Mouse (Mus musculus): ENCODE data around the gene Marveld2. TPM values are rescaled to one million over a fixed set of nuclear protein-coding genes. Genes with fewer than 3 reads are reported as not detected.

The Marveld2 gene
- polyA plus RNA-seq, 1 experiment, result 0.05 TPM

DNA sequence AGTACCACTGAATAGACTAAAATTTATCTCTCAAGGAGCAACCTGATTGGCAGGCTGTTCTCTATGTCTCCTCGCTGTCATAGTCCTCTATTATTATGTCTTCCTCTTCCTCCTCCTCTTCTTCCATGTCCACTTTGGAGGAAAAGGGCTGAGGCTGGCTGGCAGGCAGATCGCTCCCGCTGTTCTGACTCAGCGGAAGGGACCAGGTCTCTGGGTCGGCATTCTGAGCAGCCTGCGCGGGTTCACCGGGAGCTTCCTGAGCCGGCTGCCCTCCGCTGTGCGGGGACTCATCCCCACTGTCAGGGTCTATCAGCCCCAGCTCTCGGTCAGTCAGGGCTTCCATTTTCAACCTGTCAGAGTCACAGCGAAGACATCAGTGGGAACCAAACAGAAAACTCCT, 812 bp upstream of the Marveld2 start:
- no peaks in the 10 kb centered on the region for H3K79me3 ChIP-seq (ENCODE audit: low read depth)
- no peak overlapping the region for H3K4me3 ChIP-seq (ENCODE audit: insufficient read depth, poor library complexity, severe bottlenecking)
- no peak overlapping the region for H3ac ChIP-seq (ENCODE audit: control insufficient read depth, insufficient read length, low read depth)
- no peaks in the 10 kb centered on the region for H3K27me3 ChIP-seq (ENCODE audit: control insufficient read depth, insufficient read depth, insufficient read length)
- H3K36me3 ChIP-seq (ENCODE audit: control insufficient read depth, insufficient read depth), result peaks cover 47% of the 10 kb centered on the region
- no peaks in the 10 kb centered on the region for H3K79me2 ChIP-seq (ENCODE audit: control insufficient read depth, insufficient read depth)
- no peak for TF ChIP-seq MAX (IDR thresholded peaks at IDR 0.05)
- no peak for TF ChIP-seq CTCF (IDR thresholded peaks at IDR 0.05; ENCODE audit: control insufficient read depth, insufficient read depth, insufficient read length)
- no peak for TF ChIP-seq MYOD1 (IDR thresholded peaks at IDR 0.05; ENCODE audit: control insufficient read depth, insufficient read length, low read depth)
- TF ChIP-seq CEBPB (IDR thresholded peaks at IDR 0.05; ENCODE audit: low read depth), result no peak
- TF ChIP-seq MYOG (IDR thresholded peaks at IDR 0.05; ENCODE audit: control insufficient read depth, extremely low read depth, insufficient read length), result no peak
- no peak for TF ChIP-seq FOSL1 (IDR thresholded peaks at IDR 0.05; ENCODE audit: insufficient read depth, low read length, poor library complexity, severe bottlenecking)
- TF ChIP-seq USF1 (IDR thresholded peaks at IDR 0.05; ENCODE audit: low read depth), result no peak

- TF ChIP-seq CTCF (IDR thresholded peaks at IDR 0.05; ENCODE audit: control insufficient read depth, insufficient read depth, insufficient read length) (peak; percentile 4), MAX (IDR thresholded peaks at IDR 0.05) (no peak)
- Histone ChIP-seq H3K27me3 (ENCODE audit: control insufficient read depth, insufficient read depth, insufficient read length) (no peaks in the 10 kb centered on the region), H3K79me2 (ENCODE audit: control insufficient read depth, insufficient read depth) (no peaks in the 10 kb centered on the region), H3K4me3 (ENCODE audit: insufficient read depth, poor library complexity, severe bottlenecking) (no peak overlapping the region), H3K36me3 (ENCODE audit: control insufficient read depth, insufficient read depth) (peaks cover 13% of the 10 kb centered on the region), H3ac (ENCODE audit: control insufficient read depth, insufficient read length, low read depth) (no peak overlapping the region), H3K79me3 (ENCODE audit: low read depth) (no peaks in the 10 kb centered on the region)
These were observed 3.9 kb downstream of the Marveld2 start for GRCm38 (mm10) chr13:100612903-100613302.

- H3K4me3 ChIP-seq (ENCODE audit: insufficient read depth, poor library complexity, severe bottlenecking), result no peak overlapping the region
- no peaks in the 10 kb centered on the region for H3K79me3 ChIP-seq (ENCODE audit: low read depth)
- H3ac ChIP-seq (ENCODE audit: control insufficient read depth, insufficient read length, low read depth), result no peak overlapping the region
- TF ChIP-seq FOSL1 (IDR thresholded peaks at IDR 0.05; ENCODE audit: insufficient read depth, low read length, poor library complexity, severe bottlenecking) (no peak), USF1 (IDR thresholded peaks at IDR 0.05; ENCODE audit: low read depth) (no peak), MAX (IDR thresholded peaks at IDR 0.05) (no peak), MYOG (IDR thresholded peaks at IDR 0.05; ENCODE audit: control insufficient read depth, extremely low read depth, insufficient read length) (no peak), CEBPB (IDR thresholded peaks at IDR 0.05; ENCODE audit: low read depth) (no peak), MYOD1 (IDR thresholded peaks at IDR 0.05; ENCODE audit: control insufficient read depth, insufficient read length, low read depth) (no peak), CTCF (IDR thresholded peaks at IDR 0.05; ENCODE audit: control insufficient read depth, insufficient read depth, insufficient read length) (no peak)
- no peaks in the 10 kb centered on the region for H3K79me2 ChIP-seq (ENCODE audit: control insufficient read depth, insufficient read depth)
- H3K36me3 ChIP-seq (ENCODE audit: control insufficient read depth, insufficient read depth), result peaks cover 7% of the 10 kb centered on the region
- H3K27me3 ChIP-seq (ENCODE audit: control insufficient read depth, insufficient read depth, insufficient read length), result no peaks in the 10 kb centered on the region
These were observed 4.5 kb downstream of the Marveld2 start for GRCm38 (mm10) chr13:100612251-100612650.

DNA sequence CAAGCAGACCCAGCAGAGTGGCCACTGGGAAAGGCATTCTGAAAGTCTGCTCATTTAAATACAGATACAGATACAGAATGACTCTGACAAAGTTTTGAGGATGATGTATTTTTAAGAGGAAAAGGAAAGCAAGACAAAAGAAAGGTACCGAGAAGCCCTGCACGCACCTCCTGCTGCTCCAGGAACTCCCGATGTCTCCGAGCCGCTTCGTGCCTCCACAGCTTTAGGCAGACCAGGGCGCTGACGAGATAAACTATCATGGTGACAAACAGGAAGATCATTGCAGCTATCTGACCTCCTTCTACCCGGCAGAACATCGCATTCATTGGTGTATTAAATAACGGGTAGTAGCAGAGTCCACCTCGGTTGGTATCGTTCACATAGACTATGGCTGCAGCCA, 5.5 kb downstream of the Marveld2 start:
- TF ChIP-seq FOSL1 (IDR thresholded peaks at IDR 0.05; ENCODE audit: insufficient read depth, low read length, poor library complexity, severe bottlenecking) (no peak), MYOD1 (IDR thresholded peaks at IDR 0.05; ENCODE audit: control insufficient read depth, insufficient read length, low read depth) (no peak), CEBPB (IDR thresholded peaks at IDR 0.05; ENCODE audit: low read depth) (no peak), CTCF (IDR thresholded peaks at IDR 0.05; ENCODE audit: control insufficient read depth, insufficient read depth, insufficient read length) (no peak), USF1 (IDR thresholded peaks at IDR 0.05; ENCODE audit: low read depth) (no peak), MAX (IDR thresholded peaks at IDR 0.05) (no peak), MYOG (IDR thresholded peaks at IDR 0.05; ENCODE audit: control insufficient read depth, extremely low read depth, insufficient read length) (no peak)
- no peak overlapping the region for H3K4me3 ChIP-seq (ENCODE audit: insufficient read depth, poor library complexity, severe bottlenecking)
- no peaks in the 10 kb centered on the region for H3K27me3 ChIP-seq (ENCODE audit: control insufficient read depth, insufficient read depth, insufficient read length)
- no peaks in the 10 kb centered on the region for H3K79me3 ChIP-seq (ENCODE audit: low read depth)
- no peaks in the 10 kb centered on the region for H3K79me2 ChIP-seq (ENCODE audit: control insufficient read depth, insufficient read depth)
- H3K36me3 ChIP-seq (ENCODE audit: control insufficient read depth, insufficient read depth), result peaks cover under 1% of the 10 kb centered on the region
- no peak overlapping the region for H3ac ChIP-seq (ENCODE audit: control insufficient read depth, insufficient read length, low read depth)

GRCm38 (mm10) chr13:100607756-100608155, 9.0 kb downstream of the Marveld2 start:
- no peak for TF ChIP-seq MAX (IDR thresholded peaks at IDR 0.05)
- no peak for TF ChIP-seq CTCF (IDR thresholded peaks at IDR 0.05; ENCODE audit: control insufficient read depth, insufficient read depth, insufficient read length)
- no peak for TF ChIP-seq CEBPB (IDR thresholded peaks at IDR 0.05; ENCODE audit: low read depth)
- no peak for TF ChIP-seq MYOD1 (IDR thresholded peaks at IDR 0.05; ENCODE audit: control insufficient read depth, insufficient read length, low read depth)
- no peak for TF ChIP-seq USF1 (IDR thresholded peaks at IDR 0.05; ENCODE audit: low read depth)
- TF ChIP-seq MYOG (IDR thresholded peaks at IDR 0.05; ENCODE audit: control insufficient read depth, extremely low read depth, insufficient read length), result no peak
- no peak for TF ChIP-seq FOSL1 (IDR thresholded peaks at IDR 0.05; ENCODE audit: insufficient read depth, low read length, poor library complexity, severe bottlenecking)

GRCm38 (mm10) chr13:100605845-100606244, 10.9 kb downstream of the Marveld2 start:
- no peaks in the 10 kb centered on the region for H3K79me2 ChIP-seq (ENCODE audit: control insufficient read depth, insufficient read depth)
- TF ChIP-seq CEBPB (IDR thresholded peaks at IDR 0.05; ENCODE audit: low read depth) (no peak), MYOD1 (IDR thresholded peaks at IDR 0.05; ENCODE audit: control insufficient read depth, insufficient read length, low read depth) (no peak), USF1 (IDR thresholded peaks at IDR 0.05; ENCODE audit: low read depth) (no peak), MAX (IDR thresholded peaks at IDR 0.05) (no peak)

More at GRCm38 (mm10) chr13:100607756-100608155, 9.0 kb downstream of the Marveld2 start:
- H3K36me3 ChIP-seq (ENCODE audit: control insufficient read depth, insufficient read depth), result no peaks in the 10 kb centered on the region
- H3ac ChIP-seq (ENCODE audit: control insufficient read depth, insufficient read length, low read depth), result no peak overlapping the region
- H3K79me3 ChIP-seq (ENCODE audit: low read depth), result no peaks in the 10 kb centered on the region
- H3K27me3 ChIP-seq (ENCODE audit: control insufficient read depth, insufficient read depth, insufficient read length), result no peaks in the 10 kb centered on the region
- H3K79me2 ChIP-seq (ENCODE audit: control insufficient read depth, insufficient read depth), result no peaks in the 10 kb centered on the region
- no peak overlapping the region for H3K4me3 ChIP-seq (ENCODE audit: insufficient read depth, poor library complexity, severe bottlenecking)

More at GRCm38 (mm10) chr13:100605845-100606244, 10.9 kb downstream of the Marveld2 start:
- no peaks in the 10 kb centered on the region for H3K27me3 ChIP-seq (ENCODE audit: control insufficient read depth, insufficient read depth, insufficient read length)
- no peak overlapping the region for H3K4me3 ChIP-seq (ENCODE audit: insufficient read depth, poor library complexity, severe bottlenecking)
- no peaks in the 10 kb centered on the region for H3K36me3 ChIP-seq (ENCODE audit: control insufficient read depth, insufficient read depth)
- H3K79me3 ChIP-seq (ENCODE audit: low read depth), result no peaks in the 10 kb centered on the region
- H3ac ChIP-seq (ENCODE audit: control insufficient read depth, insufficient read length, low read depth), result no peak overlapping the region
